Mouse (Mus musculus) heart, adult 2 months (tissue): ENCODE measurements at regions not wholly inside any gene's neighbourhood (a gene's known extent, or its start where the extent isn't known, plus 50 kb on each side); places are given as distances from the start of the nearest gene placed in this dataset.
A peak's percentile ranks its signal among the peaks of the same experiment; 100 is the strongest.

Experiments
- DNase-seq, 2 experiments: peaks; one replicate each; pipeline ENCODE4 v3.0.0; 2021
- H3K27ac ChIP-seq: fragments of 200-600 bp; 2 replicates; pipeline ENCODE4 v1.8.1; 2022
- H3K27me3 ChIP-seq: fragments of 200-500 bp; 2 replicates; pipeline ENCODE4 v1.6.1; 2012; ENCODE audit warnings: mild to moderate bottlenecking, low read length, inconsistent platforms, mixed read lengths; ENCODE audit not compliant: control insufficient read depth, insufficient read depth
- H3K36me3 ChIP-seq: fragments of 200-500 bp; 2 replicates; pipeline ENCODE4 v1.6.1; 2012; ENCODE audit warnings: low read length, inconsistent platforms; ENCODE audit not compliant: control insufficient read depth, insufficient read depth
- H3K4me1 ChIP-seq: fragments of 200-500 bp; 2 replicates; pipeline ENCODE4 v1.6.1; 2011; ENCODE audit warnings: low read length; ENCODE audit not compliant: control insufficient read depth, insufficient read depth
- H3K4me3 ChIP-seq: fragments of 200-600 bp; 2 replicates; pipeline ENCODE4 v1.8.1; 2022
- H3K79me2 ChIP-seq: fragments of 200-500 bp; replicated peaks from 2 replicates; pipeline ENCODE4 v1.6.1; 2012; ENCODE audit warnings: mild to moderate bottlenecking, inconsistent platforms, low read length, moderate library complexity, mixed read lengths; ENCODE audit not compliant: control insufficient read depth, insufficient read depth
- H3K9ac ChIP-seq: fragments of 200-500 bp; 2 replicates; pipeline ENCODE4 v1.6.1; 2012; ENCODE audit warnings: low read depth, mild to moderate bottlenecking, control low read depth, inconsistent platforms, low read length, mixed read lengths
- CTCF ChIP-seq: fragments of 200-600 bp; IDR thresholded peaks from 2 replicates; pipeline ENCODE4 v1.8.1; 2022; ENCODE audit warnings: antibody characterized with exemption, mild to moderate bottlenecking, moderate library complexity
- EP300 ChIP-seq: fragments of 200-500 bp; IDR thresholded peaks from 2 replicates; pipeline ENCODE4 v1.6.1; 2011; ENCODE audit warnings: low read depth, low read length, control low read depth; ENCODE audit not compliant: insufficient read depth
- POLR2A ChIP-seq: fragments of 200-500 bp; IDR thresholded peaks from 2 replicates; pipeline ENCODE4 v1.6.1; 2011; ENCODE audit warnings: mild to moderate bottlenecking, low read depth, low read length, control low read depth; ENCODE audit not compliant: insufficient read depth
- WGBS: fragments of 180-500 bp; shearing (Covaris S2); methylation state at CpG from one replicate; pipeline ENCODE4 v1.1.7; 2018; 5-methylcytosine and 5-hydroxymethylcytosine counted together
- intact Hi-C: fragments of 180-260 bp; cut with DNase I; formaldehyde crosslinking; loops from one replicate; pipeline ENCODE4 v1.15.1; 2025

DNA sequence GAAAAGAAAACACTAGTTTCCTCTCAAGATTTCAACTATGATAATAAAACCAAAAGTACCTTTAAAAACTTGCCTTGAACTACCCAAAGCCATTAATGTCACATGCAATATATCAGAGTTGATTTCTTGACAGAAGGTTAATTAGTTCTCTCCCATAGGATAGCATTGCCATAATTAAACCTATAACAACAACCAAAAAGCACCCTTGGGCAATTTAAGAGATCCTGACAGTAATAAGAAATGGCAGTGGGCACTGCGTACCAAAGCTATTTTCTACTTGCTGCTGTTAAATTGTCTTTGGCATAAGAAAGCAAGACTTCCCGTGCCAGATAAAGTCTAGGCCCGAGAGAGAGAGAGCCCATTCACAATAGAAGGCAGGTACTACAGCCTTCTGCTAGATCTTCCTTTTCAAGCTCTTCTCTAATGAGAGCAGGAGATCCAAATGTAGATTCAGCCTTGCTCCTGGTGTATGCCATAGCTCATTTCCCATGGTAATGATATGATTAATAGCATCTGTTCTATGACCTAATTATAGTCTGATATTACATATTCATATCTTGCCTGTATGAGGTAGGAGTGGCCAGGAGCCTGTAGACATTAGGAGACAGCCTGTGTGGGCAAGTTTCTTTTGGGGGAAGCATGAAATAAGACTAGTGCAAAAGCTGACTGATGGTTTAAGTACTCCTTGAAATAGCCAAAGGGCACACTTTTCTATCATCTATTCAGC, 126.3 kb upstream of the Cd180 start:
- TF ChIP-seq POLR2A, result no peak
- no peak for TF ChIP-seq EP300
- TF ChIP-seq CTCF, result no peak
- intact Hi-C loops, result no loop called here
- H3K4me3 ChIP-seq, result no peak overlapping the region
- DNase-seq, result no peak
- H3K36me3 ChIP-seq, result no peaks in the 10 kb centered on the region
- H3K79me2 ChIP-seq, result no peaks in the 10 kb centered on the region; the same call in 1 of the 2 replicates
- H3K9ac ChIP-seq, result no peak overlapping the region
- no peak overlapping the region for H3K27ac ChIP-seq
- H3K27me3 ChIP-seq, result no peaks in the 10 kb centered on the region
- WGBS, result 54% methylated on average over 3 of the region's 3 CpGs
- H3K4me1 ChIP-seq, result no peaks in the 10 kb centered on the region

DNA sequence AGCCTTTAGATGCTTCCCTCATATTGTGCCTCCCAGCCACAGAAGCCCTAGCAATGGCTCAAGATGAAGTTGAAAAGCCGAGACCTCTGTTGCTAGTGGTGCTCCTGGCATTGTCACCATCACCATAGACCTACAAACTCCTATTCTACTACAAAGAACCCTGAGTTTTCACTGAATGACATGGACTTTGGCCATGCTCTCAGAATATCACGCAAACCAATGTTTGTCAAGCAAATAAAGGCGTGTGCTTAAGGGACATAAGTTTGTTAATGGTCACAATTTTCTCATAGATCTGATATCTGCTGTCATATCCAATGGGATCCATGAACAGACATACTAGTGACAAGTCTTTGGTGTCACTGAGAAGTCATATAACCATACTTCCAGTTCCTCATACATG, 123.8 kb upstream of the Cd180 start:
- no peak for TF ChIP-seq EP300
- no peak for TF ChIP-seq POLR2A
- no peak for TF ChIP-seq CTCF
- intact Hi-C loops, result no loop called here
- H3K9ac ChIP-seq, result no peak overlapping the region
- WGBS, result 94% methylated on average over 3 of the region's 3 CpGs
- no peaks in the 10 kb centered on the region for H3K27me3 ChIP-seq
- H3K4me3 ChIP-seq, result no peak overlapping the region
- H3K79me2 ChIP-seq, result no peaks in the 10 kb centered on the region; the same call in 1 of the 2 replicates
- no peak for DNase-seq
- H3K36me3 ChIP-seq, result no peaks in the 10 kb centered on the region
- H3K4me1 ChIP-seq, result peaks cover 4% of the 10 kb centered on the region
- no peak overlapping the region for H3K27ac ChIP-seq

- H3K9ac ChIP-seq, result no peak overlapping the region
- no peak overlapping the region for H3K4me3 ChIP-seq
- DNase-seq, result no peak
- no peaks in the 10 kb centered on the region; the same call in 1 of the 2 replicates for H3K79me2 ChIP-seq
- WGBS, result 83% methylated on average over 1 of the region's 1 CpGs
- no peak for TF ChIP-seq CTCF
- no peak for TF ChIP-seq POLR2A
- TF ChIP-seq EP300, result no peak
- H3K27ac ChIP-seq, result no peak overlapping the region
- no peaks in the 10 kb centered on the region for H3K27me3 ChIP-seq
- peaks cover 4% of the 10 kb centered on the region for H3K4me1 ChIP-seq
- H3K36me3 ChIP-seq, result no peaks in the 10 kb centered on the region
- intact Hi-C loops, result no loop called here
These were observed 123.1 kb upstream of the Cd180 start for GRCm38 (mm10) chr13:102570286-102570685.

GRCm38 (mm10) chr13:102573286-102573921, 120.0 kb upstream of the Cd180 start:
- Histone ChIP-seq H3K79me2 (no peaks in the 10 kb centered on the region; the same call in 1 of the 2 replicates), H3K36me3 (no peaks in the 10 kb centered on the region), H3K4me1 (peaks cover 4% of the 10 kb centered on the region), H3K9ac (no peak overlapping the region), H3K27ac (peak overlapping the region; percentile 19; the same call in 1 of the 2 replicates), H3K4me3 (no peak overlapping the region), H3K27me3 (no peaks in the 10 kb centered on the region)
- intact Hi-C loops, result no loop called here
- WGBS, result 72% methylated on average over 5 of the region's 5 CpGs
- TF ChIP-seq EP300 (no peak), CTCF (no peak), POLR2A (no peak)
- DNase-seq, result peak; percentile 46 to 54

DNA sequence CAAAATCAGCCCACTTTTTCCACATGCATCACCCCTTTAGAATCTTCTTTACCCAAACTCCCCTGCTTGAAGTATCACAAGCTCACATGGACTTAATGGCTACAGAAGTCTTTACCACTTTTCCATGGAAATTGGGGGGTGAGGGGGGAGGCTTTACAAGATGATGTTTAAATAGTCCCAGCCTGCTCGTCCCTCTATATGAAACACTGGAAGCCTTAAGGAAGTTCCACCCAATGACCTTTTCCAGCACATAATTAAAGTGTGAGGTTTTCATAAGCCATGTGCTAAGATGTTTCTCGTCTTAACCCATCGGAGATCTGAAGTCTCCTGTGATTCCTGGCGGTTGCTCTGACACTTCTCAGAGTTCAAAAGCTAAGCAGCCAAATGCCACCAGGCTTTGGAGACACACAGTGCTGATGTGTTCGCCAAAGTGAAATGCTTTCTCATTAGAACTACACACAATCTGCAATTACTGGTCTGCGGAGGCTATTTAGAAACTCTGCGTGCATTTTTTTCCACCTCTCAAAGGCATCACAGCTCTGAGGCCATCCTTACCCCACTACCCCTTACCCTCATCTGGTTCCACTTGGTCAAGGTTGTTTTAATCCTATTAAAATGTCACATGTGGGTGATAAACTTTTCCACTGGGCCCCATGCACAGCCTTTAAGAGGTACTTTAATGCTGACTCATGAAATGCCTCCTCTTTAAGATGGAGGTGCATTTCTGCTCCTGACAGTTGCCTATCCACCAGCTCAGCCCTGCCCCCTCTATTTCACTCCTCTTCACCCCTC, 116.3 kb upstream of the Cd180 start:
- Histone ChIP-seq H3K4me1 (peaks cover 4% of the 10 kb centered on the region), H3K27me3 (no peaks in the 10 kb centered on the region), H3K27ac (no peak overlapping the region), H3K79me2 (no peaks in the 10 kb centered on the region), H3K9ac (no peak overlapping the region), H3K36me3 (no peaks in the 10 kb centered on the region), H3K4me3 (no peak overlapping the region)
- DNase-seq, result no peak
- TF ChIP-seq CTCF (no peak), POLR2A (no peak), EP300 (no peak)
- 79% methylated on average over 7 of the region's 7 CpGs for WGBS
- intact Hi-C loops, result no loop called here

DNA sequence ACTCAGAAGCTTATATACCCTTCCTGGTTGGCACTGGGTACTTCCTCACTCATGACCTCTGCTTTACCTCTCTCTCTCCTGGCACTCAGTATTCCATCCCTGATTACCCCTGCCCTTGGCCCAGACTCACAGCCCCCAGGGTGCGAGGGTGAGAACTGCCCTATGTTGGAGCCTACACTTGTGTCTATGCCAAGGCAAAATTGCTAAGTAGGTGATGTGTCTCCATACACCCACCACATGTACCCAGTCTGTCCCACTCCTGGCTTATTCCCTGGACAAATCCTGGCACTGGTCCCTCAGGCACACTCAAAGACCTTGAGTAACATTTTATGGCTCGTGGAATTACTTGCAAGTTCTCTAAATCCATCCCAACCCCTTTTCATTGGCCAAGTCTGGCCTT, 114.5 kb upstream of the Cd180 start:
- H3K79me2 ChIP-seq, result no peaks in the 10 kb centered on the region
- no peak overlapping the region for H3K27ac ChIP-seq
- H3K4me3 ChIP-seq, result no peak overlapping the region
- intact Hi-C loops, result no loop called here
- peak in 1 of 2 experiments; percentile 6 for DNase-seq
- no peaks in the 10 kb centered on the region for H3K27me3 ChIP-seq
- H3K4me1 ChIP-seq, result no peaks in the 10 kb centered on the region; the same call in 1 of the 2 replicates
- no peak overlapping the region for H3K9ac ChIP-seq
- 63% methylated on average over 2 of the region's 2 CpGs for WGBS
- no peaks in the 10 kb centered on the region for H3K36me3 ChIP-seq
- TF ChIP-seq POLR2A, result no peak
- TF ChIP-seq CTCF, result no peak
- TF ChIP-seq EP300, result no peak
